Mouse (Mus musculus) cortical plate, adult 2 months (tissue): ENCODE data around the gene Atrx.

Experiments
- CTCF ChIP-seq: fragments of 200-500 bp; IDR thresholded peaks from 2 replicates; pipeline ENCODE4 v1.5.1; 2011; ENCODE audit warnings: mild to moderate bottlenecking, control low read depth, low read length; ENCODE audit not compliant: insufficient read depth; ENCODE audit errors: extremely low read depth
- POLR2A ChIP-seq: fragments of 200-500 bp; IDR thresholded peaks from 2 replicates; pipeline ENCODE4 v1.6.1; 2011; ENCODE audit warnings: mild to moderate bottlenecking, low read length, control low read depth; ENCODE audit not compliant: insufficient read depth; ENCODE audit errors: extremely low read depth

- TF ChIP-seq CTCF (no peak), POLR2A (no peak)
Observed at GRCm38 (mm10) chrX:105953999-105954398, 24.8 kb upstream of the Atrx start.
